Mouse (Mus musculus) cerebellum, postnatal 36 days (tissue): ENCODE measurements around the gene Tex9.
A peak's percentile ranks its signal among the peaks of the same experiment; 100 is the strongest.
"Not testable (repeated sequence)": the region's sequence is repeated elsewhere in the genome, so short reads cannot be mapped to it uniquely, and the experiment has no call there.

ENCODE experiments used
- DNase-seq, 2 experiments: peaks; one replicate each; pipeline ENCODE4 v3.0.0; 2021 to 2022; ENCODE audit warnings: mixed read lengths in 2 of 2

The Tex9 gene

GRCm38 (mm10) chr9:72477306-72477705, 14.7 kb downstream of the Tex9 start:
- DNase-seq = no peak

- no peak for DNase-seq
These were observed 16.5 kb downstream of the Tex9 start for GRCm38 (mm10) chr9:72475511-72475910.

GRCm38 (mm10) chr9:72469851-72470250, 22.2 kb downstream of the Tex9 start:
- DNase-seq = no peak

GRCm38 (mm10) chr9:72468616-72469015, 23.4 kb downstream of the Tex9 start:
- DNase-seq = no peak

- no peak for DNase-seq
These were observed 24.2 kb downstream of the Tex9 start for GRCm38 (mm10) chr9:72467551-72468407.

GRCm38 (mm10) chr9:72465754-72466181, 26.2 kb downstream of the Tex9 start:
- no peak for DNase-seq

GRCm38 (mm10) chr9:72464806-72465205, 27.2 kb downstream of the Tex9 start:
- no peak for DNase-seq

GRCm38 (mm10) chr9:72462427-72462826, 29.6 kb downstream of the Tex9 start:
- no peak for DNase-seq

GRCm38 (mm10) chr9:72460767-72461166, 31.2 kb downstream of the Tex9 start:
- DNase-seq = no peak

GRCm38 (mm10) chr9:72459703-72460102, 32.3 kb downstream of the Tex9 start:
- no peak for DNase-seq

- peak; percentile 58 to 66 for DNase-seq
These were observed 33.8 kb downstream of the Tex9 start for GRCm38 (mm10) chr9:72458233-72458632.

- DNase-seq = no peak
These were observed 35.6 kb downstream of the Tex9 start for GRCm38 (mm10) chr9:72456374-72456773.

- not testable (repeated sequence) for DNase-seq
These were observed 37.7 kb downstream of the Tex9 start for GRCm38 (mm10) chr9:72454281-72454680.

- no peak for DNase-seq
These were observed 40.9 kb downstream of the Tex9 start for GRCm38 (mm10) chr9:72451111-72451510.

- DNase-seq = no peak
These were observed 41.6 kb downstream of the Tex9 start for GRCm38 (mm10) chr9:72450363-72450762.

- DNase-seq = no peak
These were observed 42.2 kb downstream of the Tex9 start for GRCm38 (mm10) chr9:72449841-72450240.

- DNase-seq = no peak
These were observed 42.6 kb downstream of the Tex9 start for GRCm38 (mm10) chr9:72449367-72449766.

GRCm38 (mm10) chr9:72448026-72448425, 44.0 kb downstream of the Tex9 start:
- peak; percentile 24 to 37 for DNase-seq

GRCm38 (mm10) chr9:72441927-72442715, 49.9 kb downstream of the Tex9 start:
- no peak for DNase-seq

- DNase-seq = no peak
These were observed 50.8 kb downstream of the Tex9 start for GRCm38 (mm10) chr9:72440948-72441926.

GRCm38 (mm10) chr9:72440358-72440757, 51.7 kb downstream of the Tex9 start:
- no peak for DNase-seq

- DNase-seq = no peak
These were observed 53.3 kb downstream of the Tex9 start for GRCm38 (mm10) chr9:72438749-72439148.
